ENCODE assay signal across 8 mouse cellular contexts in the genomic region with DNA sequence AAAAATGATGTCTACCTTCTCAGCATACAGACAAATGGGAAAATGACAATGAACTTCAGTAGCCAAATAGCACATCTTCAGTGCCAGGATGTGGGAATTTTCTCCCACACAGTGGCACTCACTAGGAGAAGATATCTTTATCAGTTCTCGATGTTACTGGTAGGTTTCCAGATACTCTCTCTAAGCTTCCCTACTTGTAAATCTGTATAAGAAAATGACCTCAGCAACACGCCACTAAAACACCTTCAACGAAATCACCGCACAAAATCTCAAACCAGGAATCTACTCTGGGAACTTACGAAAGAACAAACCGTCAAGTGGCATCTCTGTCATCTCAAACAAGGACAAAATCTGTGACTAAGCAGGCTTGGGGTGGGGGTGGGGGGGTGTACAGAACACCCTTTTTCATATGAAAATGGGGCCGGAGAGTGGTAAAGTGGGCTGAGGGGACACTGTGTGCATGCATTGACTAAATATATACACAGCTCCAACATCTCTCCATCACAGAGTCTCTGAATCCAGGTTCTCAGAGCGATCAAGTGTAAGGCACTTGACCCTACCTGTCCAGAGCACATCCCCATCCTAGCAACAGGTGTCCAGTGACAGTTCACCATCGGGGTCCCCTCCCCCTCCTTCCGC.
A peak's percentile ranks its signal among the peaks of the same experiment; 100 is the strongest.
DNase-seq lines count a peak whose midpoint lies in the region; ATAC-seq and TF ChIP-seq lines count a peak whose summit lies in the region.

No protein-coding gene starts in this region.

- peaks cover 23% of the 10 kb centered on the region for H3K4me1 ChIP-seq in heart, embryonic 15.5 days (replicated peaks)
- H3K4me1 ChIP-seq in G1E (ENCODE audit: insufficient read depth, low read depth, low read length): peaks cover 25% of the 10 kb centered on the region
- H3K4me1 ChIP-seq in forebrain, embryonic 16.5 days (replicated peaks; ENCODE audit: control insufficient read depth, insufficient read depth, low read length): peaks cover 21% of the 10 kb centered on the region
- peaks cover 31% of the 10 kb centered on the region for H3K4me1 ChIP-seq in midbrain, embryonic 10.5 days

- peak overlapping the region; percentile 90 for H3K4me2 ChIP-seq in heart, embryonic 15.5 days
- H3K4me2 ChIP-seq in forebrain, embryonic 16.5 days (ENCODE audit: low read length): peak overlapping the region; percentile 68

- H3K27ac ChIP-seq in heart, embryonic 15.5 days: peak overlapping the region; percentile 73
- H3K27ac ChIP-seq in forebrain, embryonic 16.5 days (ENCODE audit: low read length): no peak overlapping the region
- peak overlapping the region; percentile 94 for H3K27ac ChIP-seq in midbrain, embryonic 10.5 days (replicated peaks)

- no peak for TF ChIP-seq CTCF in G1E (IDR thresholded peaks at IDR 0.05; ENCODE audit: low read depth, low read length)

- H3K9ac ChIP-seq in heart, embryonic 15.5 days: peak overlapping the region; percentile 85
- H3K9ac ChIP-seq in forebrain, embryonic 16.5 days (replicated peaks; ENCODE audit: low read depth, low read length): peak overlapping the region; percentile 86

- H3K36me3 ChIP-seq in heart, embryonic 15.5 days: no peaks in the 10 kb centered on the region
- peaks cover 9% of the 10 kb centered on the region for H3K36me3 ChIP-seq in G1E (replicated peaks)
- no peaks in the 10 kb centered on the region for H3K36me3 ChIP-seq in forebrain, embryonic 16.5 days (ENCODE audit: control insufficient read depth, insufficient read depth)
- no peaks in the 10 kb centered on the region for H3K36me3 ChIP-seq in midbrain, embryonic 10.5 days

- ATAC-seq in heart, embryonic 15.5 days (replicated peaks; ENCODE audit: insufficient number of reproducible peaks, insufficient read depth, low FRiP score, low read depth): 0 out of 2 replicates have a peak, but pooled peaks have one; percentile 8
- no peak for ATAC-seq in G1E (ENCODE audit: extremely low read depth, insufficient number of reproducible peaks, low FRiP score, poor library complexity, severe bottlenecking)
- ATAC-seq in forebrain, embryonic 16.5 days: peak; percentile 19; the same call in 1 of the 2 replicates

- intact Hi-C loops in heart, postnatal 36 days (cut with DNase I): loop anchor here (2.0 to 5.0 kb wide), 2 partner anchors 64 to 71 kb away; a partner anchor contains a TSS

- H3K4me3 ChIP-seq in heart, embryonic 15.5 days: peak overlapping the region; percentile 89
- peak overlapping the region; percentile 95 for H3K4me3 ChIP-seq in G1E (ENCODE audit: low read depth, low read length)
- H3K4me3 ChIP-seq in forebrain, embryonic 16.5 days (replicated peaks; ENCODE audit: low read length): peak overlapping the region; percentile 87
- peak overlapping the region; percentile 78 for H3K4me3 ChIP-seq in midbrain, embryonic 10.5 days

- no peak for DNase-seq in heart, postnatal 36 days
- no peak for DNase-seq in G1E (ENCODE audit: low spot score)
- DNase-seq in midbrain, embryonic 10.5 days (ENCODE audit: low spot score): no peak
- no peak for DNase-seq in natural killer cell, adult 2 months (ENCODE audit: low spot score in 2 of 2)
- DNase-seq in urinary bladder, postnatal 36 days (ENCODE audit: low spot score in 2 of 2): no peak
- no peak for DNase-seq in cerebellum, postnatal 14 days

- WGBS in heart, embryonic 15.5 days: 22% methylated on average over 10 of the region's 10 CpGs
- 34% methylated on average over 10 of the region's 10 CpGs for WGBS in forebrain, embryonic 16.5 days
- 54% methylated on average over 10 of the region's 10 CpGs for WGBS in midbrain, embryonic 10.5 days

- H3K27me3 ChIP-seq in heart, embryonic 15.5 days: no peaks in the 10 kb centered on the region
- H3K27me3 ChIP-seq in G1E (ENCODE audit: insufficient read depth, low read length): no peaks in the 10 kb centered on the region
- H3K27me3 ChIP-seq in forebrain, embryonic 16.5 days (replicated peaks; ENCODE audit: control insufficient read depth, insufficient read depth, low read length): no peaks in the 10 kb centered on the region
- no peaks in the 10 kb centered on the region for H3K27me3 ChIP-seq in midbrain, embryonic 10.5 days (ENCODE audit: low read depth, poor library complexity, severe bottlenecking)

- H3K9me3 ChIP-seq in heart, embryonic 15.5 days (replicated peaks): no peaks in the 10 kb centered on the region
- H3K9me3 ChIP-seq in G1E (replicated peaks): no peaks in the 10 kb centered on the region
- no peaks in the 10 kb centered on the region for H3K9me3 ChIP-seq in forebrain, embryonic 16.5 days (ENCODE audit: control insufficient read depth, low read length)
- no peaks in the 10 kb centered on the region for H3K9me3 ChIP-seq in midbrain, embryonic 10.5 days (replicated peaks)
